Mouse (Mus musculus): ENCODE results near the gene Tmem167.

Tmem167 gene

DNA sequence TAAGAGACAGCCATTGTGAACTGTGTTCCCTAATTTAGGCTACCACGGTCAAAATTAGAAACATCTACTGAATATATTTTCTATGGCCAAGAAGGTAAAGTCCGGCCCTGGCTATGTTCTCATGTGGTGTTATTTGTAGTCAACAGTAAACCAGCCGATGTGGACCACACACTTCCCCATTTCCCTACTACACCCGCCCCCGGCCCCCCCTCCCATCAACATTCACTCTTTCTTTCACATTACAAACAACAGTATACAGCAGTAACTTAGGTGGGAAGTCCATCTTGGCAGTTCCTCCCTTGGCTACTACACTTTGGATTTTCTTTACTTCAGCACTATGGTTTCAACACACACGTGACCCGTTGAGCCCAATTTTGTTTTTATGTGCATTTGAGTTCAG, 94.6 kb downstream of the Tmem167 start:
- no peak for DNase-seq (ENCODE audit: low read depth)

DNA sequence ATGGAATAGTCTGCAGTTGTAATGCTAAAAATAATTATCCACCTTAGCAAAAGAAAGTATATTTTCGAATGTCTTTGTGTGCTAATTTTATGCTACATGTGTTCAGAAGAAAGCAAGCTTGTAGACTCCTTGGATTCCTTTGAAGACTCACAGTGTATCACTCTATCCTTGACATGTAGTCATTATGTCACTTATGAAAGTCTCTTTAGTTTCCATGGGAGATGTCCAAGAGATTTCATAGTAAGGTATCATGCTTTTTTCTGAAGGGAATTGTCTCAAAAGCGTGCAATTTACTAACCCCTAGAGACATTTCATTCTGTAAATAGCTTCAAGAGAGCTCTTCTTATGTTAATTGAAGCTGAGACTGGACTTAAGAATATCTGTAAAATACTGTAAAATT, 97.8 kb downstream of the Tmem167 start:
- DNase-seq (ENCODE audit: low read depth), result no peak

DNA sequence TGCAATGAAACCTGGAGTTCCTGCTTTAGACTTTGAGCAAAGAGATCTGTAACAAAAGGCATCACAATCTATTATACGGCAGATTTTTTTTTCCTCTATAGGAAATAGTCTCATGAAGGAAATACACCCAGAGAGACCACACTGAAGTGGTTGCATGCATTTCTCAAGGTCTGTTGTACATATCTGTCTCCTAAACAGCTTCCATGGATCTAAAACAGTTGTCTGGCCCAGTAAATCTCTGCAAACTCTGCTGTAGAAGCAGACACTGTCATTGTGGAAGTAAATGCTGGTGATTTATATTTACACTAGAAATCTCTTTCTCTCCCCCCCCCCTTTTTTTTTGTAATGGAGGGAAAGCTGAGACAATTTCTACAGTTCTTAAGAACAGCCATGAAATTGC, 99.1 kb downstream of the Tmem167 start:
- no peak for DNase-seq (ENCODE audit: low read depth)

DNA sequence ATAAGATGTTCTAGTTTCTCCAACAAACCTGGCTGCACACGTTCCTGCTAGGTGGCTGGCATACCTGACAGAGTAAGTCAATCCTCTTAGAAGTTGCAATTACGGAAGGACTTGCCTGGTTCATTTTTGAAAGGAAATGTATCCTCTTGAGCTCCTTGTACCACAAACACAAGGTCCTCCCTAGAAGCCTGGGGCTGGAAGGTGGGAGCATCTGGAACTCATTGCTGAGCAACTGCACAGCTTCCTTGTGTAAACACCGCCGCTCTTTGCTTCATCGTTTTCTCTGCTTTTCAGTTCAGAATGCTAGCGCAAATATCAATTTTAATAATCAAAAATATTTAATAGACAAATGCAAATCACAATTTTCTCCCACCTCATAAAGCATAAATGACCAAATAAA, 102.9 kb downstream of the Tmem167 start:
- DNase-seq (ENCODE audit: low read depth), result no peak

Data from c-Kit-positive CD71-negative TER-119-negative erythroid progenitor cells, embryonic 14.5 days (primary cell).